Mouse (Mus musculus) neural tube, embryonic 14.5 days (tissue): ENCODE measurements at regions not wholly inside any gene's neighbourhood (a gene's known extent, or its start where the extent isn't known, plus 50 kb on each side); places are given as distances from the start of the nearest gene placed in this dataset.

Source experiments
- ATAC-seq: fragments of 200-750 bp; cut with Nextera tagmentation; 2 replicates; pipeline ENCODE4 v1.8.0; 2017; ENCODE audit warnings: low read depth, mild to moderate bottlenecking, moderate TSS enrichment, moderate library complexity
- H3K27ac ChIP-seq: fragments of 300-500 bp; sonication (generic); 2 replicates; pipeline ENCODE4 v1.5.1; 2014; ENCODE audit warnings: low read depth, mild to moderate bottlenecking, control low read depth, low read length, moderate library complexity, mixed read lengths
- H3K27me3 ChIP-seq: fragments of 300-500 bp; sonication (generic); 2 replicates; pipeline ENCODE4 v1.6.1; 2014; ENCODE audit warnings: low read length; ENCODE audit not compliant: control insufficient read depth, insufficient read depth
- H3K36me3 ChIP-seq: fragments of 300-500 bp; sonication (generic); 2 replicates; pipeline ENCODE4 v1.6.1; 2014; ENCODE audit warnings: low read length, mixed read lengths; ENCODE audit not compliant: control insufficient read depth, insufficient read depth
- H3K4me1 ChIP-seq: fragments of 300-500 bp; sonication (generic); 2 replicates; pipeline ENCODE4 v1.6.1; 2014; ENCODE audit warnings: low read length; ENCODE audit not compliant: control insufficient read depth, insufficient read depth
- H3K4me2 ChIP-seq: fragments of 300-500 bp; sonication (generic); 2 replicates; pipeline ENCODE4 v1.6.1; 2014; ENCODE audit warnings: mild to moderate bottlenecking, low read depth, low read length, control low read depth
- H3K4me3 ChIP-seq: fragments of 300-500 bp; sonication (generic); 2 replicates; pipeline ENCODE4 v1.5.1; 2014; ENCODE audit warnings: low read depth, low read length, control low read depth, mixed read lengths
- H3K9ac ChIP-seq: fragments of 300-500 bp; sonication (generic); replicated peaks from 2 replicates; pipeline ENCODE4 v1.6.1; 2014; ENCODE audit warnings: low read depth, mild to moderate bottlenecking, control low read depth, low read length, mixed read lengths
- H3K9me3 ChIP-seq: fragments of 300-500 bp; sonication (generic); 2 replicates; pipeline ENCODE4 v1.6.1; 2016; ENCODE audit warnings: low read length; ENCODE audit not compliant: control insufficient read depth
- WGBS: fragments of 180-500 bp; shearing (Covaris S2); extraction: QIAGEN DNeasy Blood & Tissue Kit; methylation state at CpG from one replicate; pipeline ENCODE4 v1.1.7; 2014; 5-methylcytosine and 5-hydroxymethylcytosine counted together

- no peaks in the 10 kb centered on the region for H3K36me3 ChIP-seq
- H3K27ac ChIP-seq = no peak overlapping the region
- ATAC-seq = no peak
- no peak overlapping the region for H3K9ac ChIP-seq
- H3K4me2 ChIP-seq = no peak overlapping the region
- WGBS = 68% methylated on average over 2 of the region's 2 CpGs
- no peak overlapping the region for H3K4me3 ChIP-seq
- H3K4me1 ChIP-seq = no peaks in the 10 kb centered on the region
- H3K27me3 ChIP-seq = no peaks in the 10 kb centered on the region
- H3K9me3 ChIP-seq = no peaks in the 10 kb centered on the region
Observed at GRCm38 (mm10) chr11:38762241-38762640, 1526.5 kb upstream of the Tenm2 start.

- 51% methylated on average over 3 of the region's 3 CpGs for WGBS
- no peak overlapping the region for H3K4me3 ChIP-seq
- H3K4me2 ChIP-seq = no peak overlapping the region
- no peaks in the 10 kb centered on the region for H3K27me3 ChIP-seq
- no peak overlapping the region for H3K9ac ChIP-seq
- no peaks in the 10 kb centered on the region for H3K36me3 ChIP-seq
- H3K9me3 ChIP-seq = no peaks in the 10 kb centered on the region
- ATAC-seq = no peak
- H3K4me1 ChIP-seq = no peaks in the 10 kb centered on the region
- H3K27ac ChIP-seq = no peak overlapping the region
Observed at GRCm38 (mm10) chr11:38747549-38747948, 1511.8 kb upstream of the Tenm2 start.

- no peak overlapping the region for H3K4me2 ChIP-seq
- H3K9ac ChIP-seq = no peak overlapping the region
- WGBS = 80% methylated on average over 2 of the region's 2 CpGs
Observed at GRCm38 (mm10) chr11:38729101-38729500, 1493.3 kb upstream of the Tenm2 start.

GRCm38 (mm10) chr11:38715697-38716096, 1479.9 kb upstream of the Tenm2 start:
- Histone ChIP-seq H3K4me2 (no peak overlapping the region), H3K36me3 (no peaks in the 10 kb centered on the region), H3K4me1 (no peaks in the 10 kb centered on the region), H3K9ac (no peak overlapping the region), H3K4me3 (no peak overlapping the region), H3K27ac (no peak overlapping the region), H3K27me3 (no peaks in the 10 kb centered on the region), H3K9me3 (no peaks in the 10 kb centered on the region)
- no peak for ATAC-seq
- WGBS = 74% methylated on average over 3 of the region's 3 CpGs

More at GRCm38 (mm10) chr11:38729101-38729500, 1493.3 kb upstream of the Tenm2 start:
- no peak overlapping the region for H3K4me3 ChIP-seq
- no peaks in the 10 kb centered on the region for H3K27me3 ChIP-seq
- no peaks in the 10 kb centered on the region for H3K36me3 ChIP-seq
- H3K9me3 ChIP-seq = no peaks in the 10 kb centered on the region
- H3K4me1 ChIP-seq = no peaks in the 10 kb centered on the region
- no peak overlapping the region for H3K27ac ChIP-seq
- ATAC-seq = no peak

GRCm38 (mm10) chr11:38681264-38681663, 1445.5 kb upstream of the Tenm2 start:
- H3K9me3 ChIP-seq = no peaks in the 10 kb centered on the region
- no peak overlapping the region for H3K4me2 ChIP-seq
- H3K4me3 ChIP-seq = no peak overlapping the region
- no peaks in the 10 kb centered on the region for H3K36me3 ChIP-seq
- no peak overlapping the region for H3K9ac ChIP-seq
- H3K27me3 ChIP-seq = no peaks in the 10 kb centered on the region
- ATAC-seq = no peak
- no peak overlapping the region for H3K27ac ChIP-seq
- 62% methylated on average over 7 of the region's 7 CpGs for WGBS
- H3K4me1 ChIP-seq = no peaks in the 10 kb centered on the region

- Histone ChIP-seq H3K27me3 (no peaks in the 10 kb centered on the region), H3K36me3 (no peaks in the 10 kb centered on the region), H3K27ac (no peak overlapping the region), H3K4me2 (no peak overlapping the region), H3K9ac (no peak overlapping the region), H3K4me1 (no peaks in the 10 kb centered on the region), H3K4me3 (no peak overlapping the region), H3K9me3 (no peaks in the 10 kb centered on the region)
- ATAC-seq = no peak
- 75% methylated on average over 5 of the region's 5 CpGs for WGBS
Observed at GRCm38 (mm10) chr11:38673367-38674056, 1437.7 kb upstream of the Tenm2 start.
